8 mouse cellular contexts compared by ENCODE assay signal in the genomic region with DNA sequence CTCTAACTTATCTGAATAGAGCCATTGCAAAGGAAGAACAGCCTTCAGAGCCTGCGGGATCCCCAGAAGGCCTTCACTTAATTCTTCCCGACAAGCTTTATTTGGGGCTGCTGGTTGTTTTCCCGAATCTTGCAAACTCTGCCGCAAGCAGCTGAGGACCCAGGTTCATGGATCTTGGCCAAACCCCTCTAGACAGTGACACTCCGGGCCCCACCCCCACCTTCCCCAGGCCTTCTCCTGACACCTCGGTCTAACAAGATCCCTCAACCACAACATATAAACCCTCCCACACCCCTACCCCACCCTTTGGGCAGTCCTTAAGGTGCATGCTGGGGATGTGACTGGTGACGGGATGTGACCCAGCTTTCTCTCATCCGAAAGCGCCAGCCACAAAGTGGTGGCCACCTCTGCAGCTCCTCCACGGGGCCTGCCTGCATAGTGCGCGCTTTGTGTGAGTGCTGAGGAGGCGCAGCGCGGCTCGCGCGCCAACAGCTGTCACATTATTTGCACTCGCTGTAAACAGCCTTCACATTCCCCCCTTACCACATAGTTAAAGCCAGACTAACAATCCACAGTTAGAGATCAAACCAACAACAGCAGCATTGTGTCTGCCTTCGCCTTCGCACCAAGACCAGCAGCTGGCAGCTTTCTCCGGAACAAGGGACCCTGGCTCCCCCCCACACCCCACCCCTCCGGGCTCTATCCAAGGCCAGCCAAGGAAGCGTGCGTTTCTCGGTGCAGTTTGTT.
DNase-seq lines count a peak whose midpoint lies in the region; ATAC-seq and TF ChIP-seq lines count a peak whose summit lies in the region.
"Had no signal": no experiment of that assay in that cellular context is flagged by ENCODE, and none has a peak within 500 bp of the region (broad histone marks: within the 10 kb centered on the region; RNA-seq: fewer than 3 reads in every experiment).

No protein-coding gene starts in this region.

- no peak overlapping the region for H3K27ac ChIP-seq in liver, embryonic 12.5 days
- no peak overlapping the region for H3K27ac ChIP-seq in liver, postnatal 0 days (ENCODE audit: low read depth)
- no peak overlapping the region for H3K27ac ChIP-seq in embryonic facial prominence, embryonic 11.5 days (replicated peaks; ENCODE audit: low read depth, low read length)
- peak overlapping the region; percentile 71 for H3K27ac ChIP-seq in hindbrain, embryonic 13.5 days

- H3K4me3 ChIP-seq in liver, embryonic 12.5 days, result no peak overlapping the region
- no peak overlapping the region for H3K4me3 ChIP-seq in liver, postnatal 0 days (ENCODE audit: low read depth, low read length)
- no peak overlapping the region for H3K4me3 ChIP-seq in embryonic facial prominence, embryonic 11.5 days (ENCODE audit: low read depth, low read length)
- no peak overlapping the region for H3K4me3 ChIP-seq in hindbrain, embryonic 13.5 days
- H3K4me3 ChIP-seq: megakaryocyte, embryonic 14.5 days had no signal

- ATAC-seq in liver, embryonic 12.5 days, result no peak
- no peak; the same call in 1 of the 2 replicates for ATAC-seq in liver, postnatal 0 days
- peak; percentile 63 for ATAC-seq in embryonic facial prominence, embryonic 11.5 days (replicated peaks; ENCODE audit: insufficient number of reproducible peaks, low FRiP score, low TSS enrichment, low read depth)
- peak; percentile 70 for ATAC-seq in hindbrain, embryonic 13.5 days (ENCODE audit: low FRiP score)
- peak; percentile 40 for ATAC-seq in megakaryocyte progenitor cell, adult 5-6 weeks (replicated peaks; ENCODE audit: poor library complexity)
- ATAC-seq in monocyte, adult 5-6 weeks (replicated peaks; ENCODE audit: insufficient number of reproducible peaks, low FRiP score, low TSS enrichment, poor library complexity, severe bottlenecking), result no peak

- no peak overlapping the region for H3K9ac ChIP-seq in liver, embryonic 12.5 days
- no peak overlapping the region for H3K9ac ChIP-seq in liver, postnatal 0 days (replicated peaks)
- H3K9ac ChIP-seq in embryonic facial prominence, embryonic 11.5 days (replicated peaks; ENCODE audit: low read length), result no peak overlapping the region
- 0 out of 2 replicates have a peak overlapping the region, but pooled peaks have one; percentile 39 for H3K9ac ChIP-seq in hindbrain, embryonic 13.5 days

- peak overlapping the region; percentile 15 for H3K4me2 ChIP-seq in liver, embryonic 12.5 days
- H3K4me2 ChIP-seq in liver, postnatal 0 days (ENCODE audit: low read depth, low read length), result no peak overlapping the region
- H3K4me2 ChIP-seq in embryonic facial prominence, embryonic 11.5 days (ENCODE audit: low read depth, low read length), result no peak overlapping the region; the same call in 1 of the 2 replicates
- peak overlapping the region; percentile 42 for H3K4me2 ChIP-seq in hindbrain, embryonic 13.5 days

- TF ChIP-seq EP300 in liver, postnatal 0 days (IDR thresholded peaks at IDR 0.05; ENCODE audit: low read depth), result no peak

- no peaks in the 10 kb centered on the region for H3K9me3 ChIP-seq in liver, embryonic 12.5 days (replicated peaks)
- H3K9me3 ChIP-seq in liver, postnatal 0 days (ENCODE audit: low read length), result no peaks in the 10 kb centered on the region
- no peaks in the 10 kb centered on the region for H3K9me3 ChIP-seq in embryonic facial prominence, embryonic 11.5 days (replicated peaks; ENCODE audit: control insufficient read depth, low read length)
- no peaks in the 10 kb centered on the region for H3K9me3 ChIP-seq in hindbrain, embryonic 13.5 days
- H3K9me3 ChIP-seq: megakaryocyte, embryonic 14.5 days had no signal

- 27% methylated on average over 26 of the region's 26 CpGs for WGBS in liver, embryonic 12.5 days (ENCODE audit: insufficient replicate concordance)
- 30% methylated on average over 26 of the region's 26 CpGs for WGBS in liver, postnatal 0 days (ENCODE audit: insufficient replicate concordance)
- 7% methylated on average over 26 of the region's 26 CpGs for WGBS in embryonic facial prominence, embryonic 11.5 days
- 3% methylated on average over 26 of the region's 26 CpGs for WGBS in hindbrain, embryonic 13.5 days

- no peak for DNase-seq in liver, postnatal 0 days
- DNase-seq in embryonic facial prominence, embryonic 11.5 days (ENCODE audit: low spot score), result peak; percentile 55
- DNase-seq in B cell, adult 2 months, result no peak

- no peak for TF ChIP-seq CTCF in liver, postnatal 0 days (IDR thresholded peaks at IDR 0.05; ENCODE audit: low read depth)

- peaks cover 88% of the 10 kb centered on the region for H3K4me1 ChIP-seq in liver, embryonic 12.5 days
- peaks cover 23% of the 10 kb centered on the region for H3K4me1 ChIP-seq in liver, postnatal 0 days (ENCODE audit: insufficient read depth)
- H3K4me1 ChIP-seq in embryonic facial prominence, embryonic 11.5 days (ENCODE audit: control insufficient read depth, insufficient read depth, low read length), result no peaks in the 10 kb centered on the region; the same call in 1 of the 2 replicates
- peaks cover 98% of the 10 kb centered on the region for H3K4me1 ChIP-seq in hindbrain, embryonic 13.5 days (replicated peaks)

- peaks cover 88% of the 10 kb centered on the region for H3K27me3 ChIP-seq in liver, embryonic 12.5 days (replicated peaks)
- peaks cover 11% of the 10 kb centered on the region; the same call in 1 of the 2 replicates for H3K27me3 ChIP-seq in liver, postnatal 0 days (ENCODE audit: insufficient read depth, low read length)
- peaks cover 13% of the 10 kb centered on the region for H3K27me3 ChIP-seq in embryonic facial prominence, embryonic 11.5 days (ENCODE audit: control insufficient read depth, insufficient read depth, low read length)
- H3K27me3 ChIP-seq in hindbrain, embryonic 13.5 days, result peaks cover 94% of the 10 kb centered on the region

- H3K36me3 ChIP-seq in liver, embryonic 12.5 days, result no peaks in the 10 kb centered on the region
- no peaks in the 10 kb centered on the region for H3K36me3 ChIP-seq in liver, postnatal 0 days (replicated peaks; ENCODE audit: insufficient read depth, low read length)
- no peaks in the 10 kb centered on the region for H3K36me3 ChIP-seq in embryonic facial prominence, embryonic 11.5 days (replicated peaks; ENCODE audit: control insufficient read depth, insufficient read depth, low read depth, low read length)
- no peaks in the 10 kb centered on the region for H3K36me3 ChIP-seq in hindbrain, embryonic 13.5 days

Comparison
In these comparisons a context has a peak if more than half of its experiments do, and no peak if none do; other contexts are left out.
1. H3K4me2 ChIP-seq: peak in liver, embryonic 12.5 days (single experiment) and hindbrain, embryonic 13.5 days (single experiment); none in liver, postnatal 0 days (single experiment) and embryonic facial prominence, embryonic 11.5 days (single experiment).
2. ATAC-seq: peak in embryonic facial prominence, embryonic 11.5 days (single experiment), hindbrain, embryonic 13.5 days (single experiment) and megakaryocyte progenitor cell, adult 5-6 weeks (single experiment); none in liver, embryonic 12.5 days (single experiment), liver, postnatal 0 days (single experiment) and monocyte, adult 5-6 weeks (single experiment).